Mouse (Mus musculus) ovary, adult 18-20 months (tissue): ENCODE measurements around the gene Tsku.

Experiments used
- DNase-seq: peaks from one replicate; pipeline ENCODE4 v3.0.0; 2022; ENCODE audit warnings: low spot score, mixed read lengths

Tsku gene

GRCm38 (mm10) chr7:98359951-98360620, 1.0 kb downstream of the Tsku start:
- peak; percentile 17 for DNase-seq

- DNase-seq: no peak
Observed at GRCm38 (mm10) chr7:98358016-98358415, 3.1 kb downstream of the Tsku start.

- no peak for DNase-seq
Observed at GRCm38 (mm10) chr7:98357324-98357723, 3.8 kb downstream of the Tsku start.

GRCm38 (mm10) chr7:98354921-98355310, 6.2 kb downstream of the Tsku start:
- no peak for DNase-seq

GRCm38 (mm10) chr7:98354160-98354920, 6.8 kb downstream of the Tsku start:
- DNase-seq: no peak

- DNase-seq: no peak
Observed at GRCm38 (mm10) chr7:98353616-98354015, 7.5 kb downstream of the Tsku start.

- DNase-seq: no peak
Observed at GRCm38 (mm10) chr7:98351523-98351922, 9.6 kb downstream of the Tsku start.

- DNase-seq: no peak
Observed at GRCm38 (mm10) chr7:98349821-98350220, 11.3 kb downstream of the Tsku start.

GRCm38 (mm10) chr7:98349096-98349495, 12.0 kb downstream of the Tsku start:
- DNase-seq: peak; percentile 43

- DNase-seq: no peak
Observed at GRCm38 (mm10) chr7:98348043-98348442, 13.1 kb downstream of the Tsku start.

- DNase-seq: no peak
Observed at GRCm38 (mm10) chr7:98347471-98347870, 13.7 kb downstream of the Tsku start.

- DNase-seq: no peak
Observed at GRCm38 (mm10) chr7:98345036-98345435, 16.1 kb downstream of the Tsku start.

- DNase-seq: no peak
Observed at GRCm38 (mm10) chr7:98344361-98344760, 16.8 kb downstream of the Tsku start.

- DNase-seq: no peak
Observed at GRCm38 (mm10) chr7:98342249-98342648, 18.9 kb downstream of the Tsku start.

- peak; percentile 52 for DNase-seq
Observed at GRCm38 (mm10) chr7:98341475-98341874, 19.7 kb downstream of the Tsku start.

- no peak for DNase-seq
Observed at GRCm38 (mm10) chr7:98340343-98340742, 20.8 kb downstream of the Tsku start.

- DNase-seq: no peak
Observed at GRCm38 (mm10) chr7:98333987-98334386, 27.1 kb downstream of the Tsku start.

GRCm38 (mm10) chr7:98333507-98333906, 27.6 kb downstream of the Tsku start:
- no peak for DNase-seq

GRCm38 (mm10) chr7:98332678-98333397, 28.3 kb downstream of the Tsku start:
- no peak for DNase-seq

GRCm38 (mm10) chr7:98331932-98332331, 29.2 kb downstream of the Tsku start:
- no peak for DNase-seq

GRCm38 (mm10) chr7:98330375-98331002, 30.6 kb downstream of the Tsku start:
- no peak for DNase-seq

GRCm38 (mm10) chr7:98329651-98330374, 31.3 kb downstream of the Tsku start:
- DNase-seq: no peak
